Mouse (Mus musculus) lung, postnatal 14 days (tissue): ENCODE measurements around the gene Slc25a39.
"Not testable (repeated sequence)": the region's sequence is repeated elsewhere in the genome, so short reads cannot be mapped to it uniquely, and the experiment has no call there.

Source experiments
- DNase-seq: peaks from one replicate; pipeline ENCODE4 v3.0.0; 2021

The Slc25a39 gene

DNA sequence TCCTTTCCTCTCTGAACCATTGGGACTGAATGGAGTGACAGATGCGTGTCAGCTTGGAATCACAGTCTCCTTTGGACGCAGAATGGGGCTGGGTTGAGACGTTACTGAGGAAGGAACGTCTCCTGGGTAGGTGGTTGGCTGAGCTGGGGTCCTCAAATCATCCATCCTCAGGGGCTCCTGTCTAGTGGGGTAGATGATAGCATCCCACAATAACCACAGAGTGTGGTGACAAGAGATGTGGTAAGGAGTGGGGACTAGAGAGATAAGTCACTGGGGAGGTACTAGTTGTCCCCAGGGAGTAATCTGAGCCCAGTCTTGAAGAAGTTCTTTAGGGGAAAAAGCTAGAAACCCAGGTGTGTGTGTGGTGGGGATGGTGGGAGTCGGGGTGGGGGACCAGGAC, 39.4 kb downstream of the Slc25a39 start:
- DNase-seq, result no peak

DNA sequence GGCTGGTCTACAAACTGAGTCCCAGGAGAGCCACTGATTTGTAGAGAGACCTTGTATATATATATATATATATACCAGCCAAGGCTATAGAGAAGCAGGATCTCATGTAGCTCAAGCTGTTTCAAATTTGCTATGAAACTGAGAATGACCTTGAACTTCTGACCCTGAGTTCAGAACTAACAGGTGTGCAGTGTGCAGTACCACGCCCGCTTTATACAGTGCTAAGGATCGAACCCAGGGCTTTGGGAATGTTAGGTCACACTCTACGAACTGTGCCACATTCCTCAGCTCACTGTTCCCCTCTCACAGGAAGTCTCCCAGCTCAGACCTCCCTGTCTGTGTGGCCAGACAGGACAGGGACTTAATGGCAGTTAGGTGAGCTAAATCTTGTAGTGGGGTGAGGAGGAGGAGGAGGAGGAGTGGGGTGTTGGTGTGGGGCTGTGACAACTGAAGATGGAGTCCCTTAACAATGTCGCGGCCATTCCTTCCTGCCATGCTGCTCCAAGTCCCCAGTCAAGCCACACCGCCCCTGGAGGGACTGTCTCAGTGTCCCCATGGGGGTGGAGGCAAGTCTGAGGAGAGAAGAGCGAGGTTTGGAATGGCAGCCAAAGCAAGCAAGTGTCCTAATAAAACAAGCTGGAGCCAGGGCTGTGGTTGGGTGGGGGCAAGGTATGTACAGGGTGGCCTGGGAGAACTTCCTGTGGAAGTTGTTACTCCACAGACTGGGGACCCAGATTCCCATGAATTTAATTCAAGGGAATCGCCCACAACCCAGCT, 40.1 kb downstream of the Slc25a39 start:
- no peak for DNase-seq

DNA sequence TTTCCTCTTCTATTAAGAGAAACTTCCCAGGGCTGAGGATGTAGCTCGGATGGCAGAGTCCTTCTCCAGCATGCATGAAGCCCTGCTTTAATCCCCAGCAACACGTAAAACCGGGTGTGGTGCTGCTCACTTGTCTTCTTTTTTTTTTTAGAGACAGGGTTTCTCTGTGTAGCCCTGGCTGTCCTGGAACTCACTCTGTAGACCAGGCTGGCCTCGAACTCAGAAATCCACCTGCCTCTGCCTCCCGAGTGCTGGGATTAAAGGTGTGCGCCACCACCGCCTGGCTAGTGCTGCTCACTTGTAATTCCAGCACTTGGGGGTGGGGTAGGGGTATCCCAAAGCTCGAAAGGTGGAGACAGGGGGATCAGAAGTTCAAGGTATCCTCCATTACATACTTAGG, 41.6 kb downstream of the Slc25a39 start, which contains the start of gene Slc4a1:
Gene Slc4a1, minus strand, starts transcription at position 101 of the 400 bp plus-strand sequence.
- DNase-seq, result not testable (repeated sequence)

DNA sequence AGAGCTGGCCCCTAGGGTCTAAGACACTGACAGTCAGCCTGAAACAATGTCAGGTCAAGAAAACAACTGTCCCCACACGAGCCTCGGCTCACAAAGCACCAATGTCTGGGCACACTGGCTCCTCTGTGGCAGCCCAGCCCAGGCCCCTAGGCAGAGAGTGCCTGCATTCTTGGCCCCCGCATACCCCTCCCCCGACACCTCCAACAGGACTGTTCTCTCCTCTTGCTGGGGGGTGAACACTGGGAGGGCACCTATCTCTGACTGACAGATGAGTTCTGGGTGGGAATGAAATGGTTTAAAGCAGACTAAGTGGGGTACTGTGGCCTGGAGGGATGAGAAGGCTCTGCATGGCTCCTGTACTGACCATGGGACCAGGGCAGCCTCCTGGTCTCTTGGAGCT, 42.0 kb downstream of the Slc25a39 start:
- DNase-seq, result no peak

DNA sequence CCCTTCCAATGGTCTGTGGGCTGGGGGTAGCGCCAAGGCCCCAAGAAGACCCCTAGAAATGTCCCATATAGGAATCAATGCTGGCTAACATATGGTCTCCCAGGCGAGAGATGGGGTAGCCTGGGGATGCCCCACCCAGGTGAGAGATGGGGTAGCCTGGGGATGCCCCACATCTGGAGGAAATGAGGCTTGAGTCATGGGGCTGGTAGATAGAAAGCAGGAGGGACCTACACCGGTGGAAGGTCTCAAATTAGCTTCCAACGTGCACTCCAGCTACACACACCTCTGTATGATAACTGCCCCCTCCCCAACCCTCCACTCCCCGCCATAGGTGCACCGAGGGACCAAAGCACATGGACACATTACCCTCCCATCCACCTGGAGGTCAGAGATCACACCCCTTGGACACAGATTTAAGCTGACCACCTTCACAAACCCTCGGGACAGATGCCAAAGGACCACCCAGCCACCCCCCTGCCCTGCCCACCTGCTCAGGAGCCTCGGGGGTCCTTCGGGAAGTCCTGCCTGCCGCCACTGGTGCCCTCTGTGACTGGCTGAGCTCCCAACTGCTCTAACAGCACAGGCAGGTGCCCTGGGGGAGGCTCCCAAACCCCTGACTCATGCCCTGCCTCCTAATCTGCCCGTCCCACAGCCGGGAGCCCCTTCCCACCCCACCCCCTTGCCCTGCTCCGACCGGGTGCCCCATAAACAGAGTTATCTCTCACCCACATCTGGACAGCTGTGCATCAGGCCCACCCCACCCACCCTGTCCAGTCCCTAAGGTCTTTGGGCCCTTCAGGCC, 43.0 kb downstream of the Slc25a39 start:
- DNase-seq, result no peak

DNA sequence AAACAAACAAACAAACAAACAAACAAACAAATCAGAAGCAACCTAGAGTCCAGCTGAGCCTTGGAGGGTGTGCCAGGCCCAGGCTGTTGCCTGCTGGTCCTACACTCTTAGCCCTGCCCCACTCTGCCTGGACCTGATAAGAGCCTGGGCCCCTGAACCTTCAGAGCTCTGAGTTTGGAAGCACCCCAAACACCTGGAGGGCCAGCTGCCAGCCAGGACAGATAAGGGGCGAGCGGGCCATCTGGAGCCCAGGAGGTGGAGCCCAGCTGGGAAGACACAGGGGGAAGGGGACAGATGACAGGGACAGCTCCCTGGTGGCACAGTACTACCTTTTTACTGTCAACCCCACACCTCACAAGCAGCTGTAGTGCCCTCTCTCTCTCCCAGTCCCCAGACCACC, 44.1 kb downstream of the Slc25a39 start:
- no peak for DNase-seq

DNA sequence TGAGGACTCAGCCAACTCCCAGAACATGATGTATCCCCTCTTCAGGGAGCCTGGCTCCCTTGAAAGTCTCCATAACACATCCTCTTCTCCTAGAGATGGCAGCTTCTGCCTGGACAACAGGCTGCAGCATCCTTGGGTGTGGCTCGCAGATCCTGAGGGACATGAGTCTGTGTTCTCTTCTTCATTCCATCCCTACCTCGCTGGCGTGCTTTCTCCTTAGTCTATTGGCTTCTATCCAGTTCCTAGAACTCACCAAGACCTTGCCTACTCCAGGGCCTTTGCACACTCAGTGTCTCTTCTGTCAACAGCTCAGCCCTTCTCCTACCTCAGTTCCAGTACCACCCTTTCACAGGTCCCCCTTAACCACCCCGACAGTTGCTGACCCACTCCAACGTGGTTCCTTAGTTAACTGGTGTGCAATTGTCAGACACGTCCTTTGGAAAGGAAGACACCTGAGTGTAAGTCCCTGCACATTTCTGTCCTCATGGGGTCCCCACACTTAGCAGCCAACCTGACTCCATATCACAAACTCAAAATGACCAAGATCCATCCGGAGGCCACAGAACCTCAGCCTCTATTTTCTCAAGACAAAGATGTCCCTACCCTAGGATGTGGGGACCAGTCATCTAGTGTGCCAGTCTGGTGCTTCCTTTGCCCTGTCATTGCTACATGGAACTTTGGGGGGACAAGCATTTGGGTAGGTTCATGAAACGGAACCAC, 45.8 kb downstream of the Slc25a39 start:
- no peak for DNase-seq

DNA sequence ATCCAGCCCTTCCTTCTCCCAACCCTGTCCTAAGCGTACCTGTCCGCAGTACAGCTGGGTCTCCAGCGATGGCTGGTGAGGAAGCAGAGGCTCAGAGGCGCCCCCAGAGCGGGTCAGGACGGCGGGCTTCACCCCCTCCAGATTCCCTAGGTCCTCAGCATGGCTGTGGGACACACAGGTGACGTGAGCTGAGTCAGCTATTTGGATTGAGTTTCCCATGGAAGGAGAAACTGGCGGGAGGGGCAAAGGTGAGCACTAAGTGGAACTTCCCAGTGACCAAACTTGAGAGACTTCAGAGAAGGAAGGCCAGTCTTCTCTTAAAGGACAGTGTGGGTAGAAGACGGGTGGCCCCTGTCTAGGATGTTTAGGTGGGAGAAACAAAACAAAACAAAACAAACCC, 49.4 kb downstream of the Slc25a39 start:
- no peak for DNase-seq

DNA sequence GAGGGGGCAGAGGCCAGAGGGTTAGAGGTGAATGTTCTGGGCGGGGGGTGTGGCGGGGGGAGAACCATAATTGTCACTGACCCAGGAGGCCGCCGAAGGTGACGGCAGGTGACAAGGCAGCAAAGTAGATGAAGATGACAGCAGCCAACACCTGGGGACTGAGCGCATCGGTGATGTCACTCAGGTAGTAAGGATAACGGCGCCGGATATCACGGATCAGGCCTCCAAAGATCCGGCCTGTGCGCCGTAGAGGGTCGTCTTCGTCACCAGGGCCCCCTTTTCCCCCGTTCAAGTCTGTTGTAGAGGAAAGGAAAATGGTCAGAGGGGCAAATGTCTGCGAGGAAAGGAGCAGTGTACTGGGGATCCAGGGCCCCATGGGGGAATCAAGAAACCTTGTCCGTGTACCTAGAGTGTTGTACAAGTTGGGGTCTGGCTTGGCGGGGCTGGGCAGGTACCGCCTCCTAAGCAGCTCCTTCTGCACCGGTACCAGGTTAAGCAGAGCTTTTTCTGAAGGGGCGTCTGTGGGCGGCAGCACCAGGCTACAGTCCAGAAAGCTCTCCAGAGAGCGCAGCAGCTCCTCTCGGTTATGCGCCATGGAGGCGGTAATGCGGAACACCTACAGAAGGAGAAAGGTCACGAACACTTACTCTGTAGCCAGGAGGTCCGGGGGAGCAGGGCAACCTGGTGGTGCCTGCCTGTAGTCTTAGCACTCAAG, 51.0 kb downstream of the Slc25a39 start:
- no peak for DNase-seq

DNA sequence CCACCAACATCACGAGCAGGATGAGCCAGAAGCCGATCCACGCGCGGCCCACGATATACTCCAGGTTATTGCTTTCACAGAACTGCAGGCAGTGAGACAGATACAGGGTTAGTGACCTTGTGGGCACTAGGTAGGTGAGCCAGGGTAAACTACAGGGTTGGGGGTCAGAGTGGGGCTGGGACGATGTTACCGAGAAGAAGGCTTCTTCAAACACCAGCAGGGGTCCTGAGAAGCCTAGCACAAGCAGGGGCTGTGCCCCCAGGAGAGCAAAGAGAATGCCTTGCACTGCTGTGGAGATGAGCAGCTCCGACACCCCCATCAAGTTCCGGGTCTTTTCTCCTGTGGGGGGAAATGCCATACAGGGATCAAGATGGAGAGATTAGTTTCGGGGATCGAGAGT, 51.6 kb downstream of the Slc25a39 start:
- no peak for DNase-seq

DNA sequence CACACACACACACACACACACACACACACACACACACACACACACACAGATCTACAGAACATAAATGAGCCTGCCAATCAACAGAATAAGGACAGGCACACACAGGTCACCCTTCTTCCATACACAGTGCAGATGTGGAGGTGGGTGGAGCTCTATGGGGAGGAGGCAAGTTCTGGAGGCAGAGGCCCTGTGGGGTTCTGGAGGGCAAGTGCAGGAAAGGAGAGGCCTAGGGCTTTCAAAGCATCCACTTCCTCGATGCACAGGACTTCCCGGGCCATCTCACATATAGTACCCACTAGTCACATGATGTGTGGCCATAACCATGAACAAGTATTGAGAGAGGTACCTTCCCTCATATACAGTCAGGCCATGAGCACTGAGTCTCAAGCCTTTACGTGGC, 52.2 kb downstream of the Slc25a39 start:
- no peak for DNase-seq

DNA sequence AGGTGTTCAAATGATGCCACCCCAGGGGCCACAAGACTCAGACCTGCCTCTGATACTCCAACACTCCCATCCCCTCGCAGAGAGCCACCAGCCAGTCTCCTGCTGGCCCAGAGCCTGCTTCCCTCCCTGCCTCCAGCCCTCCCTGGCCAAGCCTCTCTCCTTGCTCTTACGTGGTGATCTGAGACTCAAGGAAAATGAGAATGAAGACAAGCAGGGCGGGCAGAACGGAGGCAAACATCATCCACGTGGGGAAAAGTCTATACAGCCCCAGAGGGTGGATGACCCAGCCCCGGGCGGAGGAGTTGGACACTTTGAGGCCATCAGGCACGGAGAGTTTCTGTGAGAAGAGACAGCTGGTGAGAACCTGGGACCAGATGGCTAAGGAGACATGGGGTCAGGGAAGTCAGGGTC, 54.7 kb downstream of the Slc25a39 start:
- no peak for DNase-seq
